Mouse (Mus musculus): Measurements from ENCODE around the gene Gm11437.

The Gm11437 gene

GRCm38 (mm10) chr11:84145201-84145798 is 22.0 kb downstream of the Gm11437 start:
- no peak for DNase-seq (ENCODE audit: inconsistent ontology term)

GRCm38 (mm10) chr11:84141752-84142151 is 25.5 kb downstream of the Gm11437 start:
- DNase-seq (ENCODE audit: inconsistent ontology term) = peak; percentile 38

GRCm38 (mm10) chr11:84136453-84136852 is 30.8 kb downstream of the Gm11437 start:
- no peak for DNase-seq (ENCODE audit: inconsistent ontology term)

GRCm38 (mm10) chr11:84134331-84134860 is 32.9 kb downstream of the Gm11437 start:
- no peak for DNase-seq (ENCODE audit: inconsistent ontology term)

GRCm38 (mm10) chr11:84129799-84130185 is 37.5 kb downstream of the Gm11437 start:
- no peak for DNase-seq (ENCODE audit: inconsistent ontology term)

GRCm38 (mm10) chr11:84128943-84129798 is 38.1 kb downstream of the Gm11437 start, which contains the start of the genes Tada2a and Acaca:
Gene Tada2a (minus strand): TSS chr11:84129600.
Gene Acaca (plus strand): TSS chr11:84129672.
- peak; percentile 85 for DNase-seq (ENCODE audit: inconsistent ontology term)

- no peak for DNase-seq (ENCODE audit: inconsistent ontology term)
Observed at GRCm38 (mm10) chr11:84127977-84128376, 39.3 kb downstream of the Gm11437 start.

- no peak for DNase-seq (ENCODE audit: inconsistent ontology term)
Observed at GRCm38 (mm10) chr11:84121051-84121956, 46.0 kb downstream of the Gm11437 start.

GRCm38 (mm10) chr11:84117431-84117830 is 49.8 kb downstream of the Gm11437 start:
- no peak for DNase-seq (ENCODE audit: inconsistent ontology term)

- DNase-seq (ENCODE audit: inconsistent ontology term) = no peak
Observed at GRCm38 (mm10) chr11:84116221-84116620, 51.1 kb downstream of the Gm11437 start.

- DNase-seq (ENCODE audit: inconsistent ontology term) = no peak
Observed at GRCm38 (mm10) chr11:84115646-84116045, 51.6 kb downstream of the Gm11437 start.

- no peak for DNase-seq (ENCODE audit: inconsistent ontology term)
Observed at GRCm38 (mm10) chr11:84113623-84114022, 53.7 kb downstream of the Gm11437 start.

- DNase-seq (ENCODE audit: inconsistent ontology term) = no peak
Observed at GRCm38 (mm10) chr11:84107137-84107536, 60.1 kb downstream of the Gm11437 start.

GRCm38 (mm10) chr11:84104036-84104435 is 63.2 kb downstream of the Gm11437 start:
- no peak for DNase-seq (ENCODE audit: inconsistent ontology term)

GRCm38 (mm10) chr11:84101182-84101581 is 66.1 kb downstream of the Gm11437 start:
- peak; percentile 92 for DNase-seq (ENCODE audit: inconsistent ontology term)

Data from Muller cell, postnatal 12 days (primary cell).